Mouse (Mus musculus): ENCODE measurements at regions not wholly inside any gene's neighbourhood (a gene's known extent, or its start where the extent isn't known, plus 50 kb on each side); places are given as distances from the start of the nearest gene placed in this dataset.

GRCm38 (mm10) chr12:95424739-95425138 is 267.3 kb upstream of the Flrt2 start:
- TF ChIP-seq USF1 (IDR thresholded peaks at IDR 0.05; ENCODE audit: low read depth) (no peak), POLR2A (IDR thresholded peaks at IDR 0.05; ENCODE audit: insufficient read length, low read depth) (no peak)
